Mouse (Mus musculus): ENCODE measurements at regions not wholly inside any gene's neighbourhood (a gene's known extent, or its start where the extent isn't known, plus 50 kb on each side); places are given as distances from the start of the nearest gene placed in this dataset.

- Histone ChIP-seq H3K36me3 (ENCODE audit: control insufficient read depth, insufficient read depth, low read length) (no peaks in the 10 kb centered on the region), H3K4me1 (ENCODE audit: control insufficient read depth, insufficient read depth, low read length) (no peaks in the 10 kb centered on the region), H3K9me3 (replicated peaks; ENCODE audit: control insufficient read depth, low read length, poor library complexity, severe bottlenecking) (no peaks in the 10 kb centered on the region; the same call in 1 of the 2 replicates), H3K4me3 (ENCODE audit: low read depth, low read length) (no peak overlapping the region), H3K27ac (ENCODE audit: low read length) (no peak overlapping the region), H3K27me3 (ENCODE audit: control insufficient read depth, insufficient read depth, low read depth, low read length) (no peaks in the 10 kb centered on the region), H3K4me2 (ENCODE audit: low read length) (no peak overlapping the region), H3K9ac (ENCODE audit: low read depth, low read length) (no peak overlapping the region)
- no peak for ATAC-seq
- 84% methylated on average over 1 of the region's 1 CpGs for WGBS
Observed at GRCm38 (mm10) chr13:11210109-11210508, 849.5 kb upstream of the Chrm3 start.

GRCm38 (mm10) chr13:11205216-11205786 is 844.7 kb upstream of the Chrm3 start:
- Histone ChIP-seq H3K4me3 (ENCODE audit: low read depth, low read length) (no peak overlapping the region), H3K27ac (ENCODE audit: low read length) (no peak overlapping the region), H3K9ac (ENCODE audit: low read depth, low read length) (no peak overlapping the region), H3K4me1 (ENCODE audit: control insufficient read depth, insufficient read depth, low read length) (no peaks in the 10 kb centered on the region), H3K27me3 (ENCODE audit: control insufficient read depth, insufficient read depth, low read depth, low read length) (no peaks in the 10 kb centered on the region), H3K4me2 (ENCODE audit: low read length) (no peak overlapping the region), H3K9me3 (replicated peaks; ENCODE audit: control insufficient read depth, low read length, poor library complexity, severe bottlenecking) (no peaks in the 10 kb centered on the region; the same call in 1 of the 2 replicates), H3K36me3 (ENCODE audit: control insufficient read depth, insufficient read depth, low read length) (no peaks in the 10 kb centered on the region)
- no peak for ATAC-seq
- WGBS: 62% methylated on average over 6 of the region's 6 CpGs

DNA sequence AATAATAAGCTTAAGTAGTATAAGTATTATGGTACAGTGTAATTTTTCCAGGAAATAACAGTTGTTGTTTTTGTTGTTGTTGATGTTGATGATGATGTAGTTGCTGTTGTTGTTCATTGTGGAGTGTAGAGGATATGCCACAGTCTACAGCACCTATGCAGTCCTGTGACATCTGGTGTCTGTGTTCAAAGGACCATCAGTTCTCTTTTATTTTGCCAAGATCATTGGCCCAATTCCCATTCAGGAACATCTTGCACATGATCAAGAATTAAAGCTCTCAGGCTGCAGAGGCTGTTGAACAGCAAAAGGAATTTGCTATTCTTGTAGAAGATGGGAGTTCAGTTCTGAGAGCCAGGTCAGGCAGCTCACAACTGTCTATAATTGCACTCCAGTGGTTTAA is 841.3 kb upstream of the Chrm3 start:
- H3K27me3 ChIP-seq (ENCODE audit: control insufficient read depth, insufficient read depth, low read depth, low read length): no peaks in the 10 kb centered on the region
- ATAC-seq: no peak
- H3K4me1 ChIP-seq (ENCODE audit: control insufficient read depth, insufficient read depth, low read length): no peaks in the 10 kb centered on the region
- no peak overlapping the region for H3K27ac ChIP-seq (ENCODE audit: low read length)
- H3K9me3 ChIP-seq (replicated peaks; ENCODE audit: control insufficient read depth, low read length, poor library complexity, severe bottlenecking): no peaks in the 10 kb centered on the region
- no peak overlapping the region for H3K4me3 ChIP-seq (ENCODE audit: low read depth, low read length)
- no peaks in the 10 kb centered on the region for H3K36me3 ChIP-seq (ENCODE audit: control insufficient read depth, insufficient read depth, low read length)
- no peak overlapping the region for H3K9ac ChIP-seq (ENCODE audit: low read depth, low read length)
- no peak overlapping the region for H3K4me2 ChIP-seq (ENCODE audit: low read length)

DNA sequence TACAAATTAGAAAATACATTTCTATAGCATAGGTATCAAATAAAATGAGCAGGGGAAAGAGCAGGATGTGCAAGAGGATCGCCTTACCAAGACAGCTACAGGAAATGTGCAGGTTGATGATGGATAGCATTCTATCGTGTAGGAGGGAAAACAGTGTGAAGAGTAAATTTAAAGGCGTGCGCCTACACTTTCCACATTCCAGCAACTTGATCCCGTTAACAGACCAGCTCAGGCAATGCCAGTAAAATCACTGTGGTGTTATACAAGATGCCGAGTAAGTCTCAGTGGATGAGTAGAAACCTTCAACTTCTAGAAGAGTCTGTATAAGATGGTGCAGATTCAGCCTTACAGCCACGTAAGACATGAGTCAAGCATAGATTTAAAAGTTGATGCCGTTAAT is 831.8 kb upstream of the Chrm3 start:
- H3K4me1 ChIP-seq (ENCODE audit: control insufficient read depth, insufficient read depth, low read length): no peaks in the 10 kb centered on the region
- no peak overlapping the region for H3K9ac ChIP-seq (ENCODE audit: low read depth, low read length)
- H3K27ac ChIP-seq (ENCODE audit: low read length): no peak overlapping the region
- H3K4me2 ChIP-seq (ENCODE audit: low read length): no peak overlapping the region
- 90% methylated on average over 8 of the region's 8 CpGs for WGBS
- ATAC-seq: no peak
- no peaks in the 10 kb centered on the region for H3K27me3 ChIP-seq (ENCODE audit: control insufficient read depth, insufficient read depth, low read depth, low read length)
- H3K36me3 ChIP-seq (ENCODE audit: control insufficient read depth, insufficient read depth, low read length): no peaks in the 10 kb centered on the region
- no peak overlapping the region for H3K4me3 ChIP-seq (ENCODE audit: low read depth, low read length)
- no peaks in the 10 kb centered on the region for H3K9me3 ChIP-seq (replicated peaks; ENCODE audit: control insufficient read depth, low read length, poor library complexity, severe bottlenecking)

GRCm38 (mm10) chr13:11181191-11181590 is 820.5 kb upstream of the Chrm3 start:
- Histone ChIP-seq H3K4me1 (ENCODE audit: control insufficient read depth, insufficient read depth, low read length) (peaks cover 2% of the 10 kb centered on the region; the same call in 1 of the 2 replicates), H3K36me3 (ENCODE audit: control insufficient read depth, insufficient read depth, low read length) (no peaks in the 10 kb centered on the region), H3K9ac (ENCODE audit: low read depth, low read length) (no peak overlapping the region), H3K27me3 (ENCODE audit: control insufficient read depth, insufficient read depth, low read depth, low read length) (no peaks in the 10 kb centered on the region), H3K4me2 (ENCODE audit: low read length) (no peak overlapping the region), H3K9me3 (replicated peaks; ENCODE audit: control insufficient read depth, low read length, poor library complexity, severe bottlenecking) (no peaks in the 10 kb centered on the region; the same call in 1 of the 2 replicates), H3K27ac (ENCODE audit: low read length) (no peak overlapping the region), H3K4me3 (ENCODE audit: low read depth, low read length) (no peak overlapping the region)
- ATAC-seq: no peak

- Histone ChIP-seq H3K4me3 (ENCODE audit: low read depth, low read length) (no peak overlapping the region), H3K9me3 (replicated peaks; ENCODE audit: control insufficient read depth, low read length, poor library complexity, severe bottlenecking) (no peaks in the 10 kb centered on the region; the same call in 1 of the 2 replicates), H3K9ac (ENCODE audit: low read depth, low read length) (no peak overlapping the region), H3K27ac (ENCODE audit: low read length) (no peak overlapping the region), H3K36me3 (ENCODE audit: control insufficient read depth, insufficient read depth, low read length) (no peaks in the 10 kb centered on the region), H3K4me2 (ENCODE audit: low read length) (no peak overlapping the region), H3K4me1 (ENCODE audit: control insufficient read depth, insufficient read depth, low read length) (peaks cover 2% of the 10 kb centered on the region; the same call in 1 of the 2 replicates), H3K27me3 (ENCODE audit: control insufficient read depth, insufficient read depth, low read depth, low read length) (no peaks in the 10 kb centered on the region)
- ATAC-seq: no peak
- 84% methylated on average over 1 of the region's 1 CpGs for WGBS
Observed at GRCm38 (mm10) chr13:11180356-11180755, 819.7 kb upstream of the Chrm3 start.

- no peaks in the 10 kb centered on the region for H3K27me3 ChIP-seq (ENCODE audit: control insufficient read depth, insufficient read depth, low read depth, low read length)
- H3K9me3 ChIP-seq (replicated peaks; ENCODE audit: control insufficient read depth, low read length, poor library complexity, severe bottlenecking): no peaks in the 10 kb centered on the region; the same call in 1 of the 2 replicates
- H3K27ac ChIP-seq (ENCODE audit: low read length): no peak overlapping the region
- WGBS: 85% methylated on average over 2 of the region's 2 CpGs
- ATAC-seq: peak; percentile 41; the same call in 1 of the 2 replicates
- H3K4me3 ChIP-seq (ENCODE audit: low read depth, low read length): no peak overlapping the region
- H3K4me2 ChIP-seq (ENCODE audit: low read length): no peak overlapping the region
- no peak overlapping the region for H3K9ac ChIP-seq (ENCODE audit: low read depth, low read length)
- H3K36me3 ChIP-seq (ENCODE audit: control insufficient read depth, insufficient read depth, low read length): no peaks in the 10 kb centered on the region
- H3K4me1 ChIP-seq (ENCODE audit: control insufficient read depth, insufficient read depth, low read length): peaks cover 2% of the 10 kb centered on the region; the same call in 1 of the 2 replicates
Observed at GRCm38 (mm10) chr13:11178586-11178985, 817.9 kb upstream of the Chrm3 start.

DNA sequence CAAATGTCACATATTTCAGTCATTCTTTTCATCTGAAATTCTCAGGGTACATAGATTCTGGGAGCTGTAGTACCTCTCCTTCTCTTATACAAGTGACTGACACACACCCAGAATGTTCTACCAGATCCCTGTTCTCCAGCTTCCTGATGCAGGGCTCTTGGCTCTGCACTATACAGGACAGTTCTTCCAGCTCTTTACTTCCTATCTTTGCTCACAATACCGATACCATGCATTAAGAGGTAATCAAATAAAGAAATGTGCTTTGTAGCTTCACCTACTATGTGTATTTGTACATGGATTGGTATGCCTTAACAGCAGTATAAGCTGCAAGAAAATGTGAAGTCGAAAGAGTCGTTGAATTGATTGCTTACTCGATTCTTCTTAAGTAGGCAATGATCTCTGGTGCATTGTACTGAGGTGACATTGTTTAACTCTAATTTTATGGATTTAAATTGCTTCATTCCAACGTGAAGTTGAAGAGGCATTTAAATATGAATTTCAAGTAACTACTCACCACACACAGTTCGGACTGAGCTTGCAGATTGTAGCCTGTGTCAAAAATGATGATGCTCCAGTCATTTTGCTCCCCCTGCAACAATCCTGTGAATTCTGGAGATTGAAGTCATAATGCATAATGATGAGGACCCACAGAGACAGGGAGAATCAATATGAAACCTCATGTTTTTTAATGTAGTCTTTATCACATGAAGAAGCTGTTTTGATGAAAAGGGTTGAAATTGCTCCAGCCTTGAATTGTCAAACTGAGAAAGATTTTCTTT is 817.2 kb upstream of the Chrm3 start:
- H3K27me3 ChIP-seq (ENCODE audit: control insufficient read depth, insufficient read depth, low read depth, low read length): no peaks in the 10 kb centered on the region
- H3K4me2 ChIP-seq (ENCODE audit: low read length): no peak overlapping the region
- peaks cover 2% of the 10 kb centered on the region; the same call in 1 of the 2 replicates for H3K4me1 ChIP-seq (ENCODE audit: control insufficient read depth, insufficient read depth, low read length)
- H3K9me3 ChIP-seq (replicated peaks; ENCODE audit: control insufficient read depth, low read length, poor library complexity, severe bottlenecking): no peaks in the 10 kb centered on the region; the same call in 1 of the 2 replicates
- no peak overlapping the region for H3K4me3 ChIP-seq (ENCODE audit: low read depth, low read length)
- ATAC-seq: peak; percentile 84
- no peak overlapping the region for H3K9ac ChIP-seq (ENCODE audit: low read depth, low read length)
- H3K36me3 ChIP-seq (ENCODE audit: control insufficient read depth, insufficient read depth, low read length): no peaks in the 10 kb centered on the region
- no peak overlapping the region; the same call in 1 of the 2 replicates for H3K27ac ChIP-seq (ENCODE audit: low read length)
- 50% methylated on average over 6 of the region's 6 CpGs for WGBS

GRCm38 (mm10) chr13:11167115-11167514 is 806.5 kb upstream of the Chrm3 start:
- Histone ChIP-seq H3K4me2 (ENCODE audit: low read length) (no peak overlapping the region), H3K27ac (ENCODE audit: low read length) (no peak overlapping the region), H3K9ac (ENCODE audit: low read depth, low read length) (no peak overlapping the region), H3K4me1 (ENCODE audit: control insufficient read depth, insufficient read depth, low read length) (no peaks in the 10 kb centered on the region), H3K4me3 (ENCODE audit: low read depth, low read length) (no peak overlapping the region), H3K9me3 (replicated peaks; ENCODE audit: control insufficient read depth, low read length, poor library complexity, severe bottlenecking) (no peaks in the 10 kb centered on the region), H3K27me3 (ENCODE audit: control insufficient read depth, insufficient read depth, low read depth, low read length) (no peaks in the 10 kb centered on the region), H3K36me3 (ENCODE audit: control insufficient read depth, insufficient read depth, low read length) (no peaks in the 10 kb centered on the region)
- WGBS: 47% methylated on average over 5 of the region's 5 CpGs
- ATAC-seq: peak; percentile 91
